Mouse (Mus musculus) skeletal muscle tissue, adult 2 months (tissue): ENCODE measurements at regions not wholly inside any gene's neighbourhood (a gene's known extent, or its start where the extent isn't known, plus 50 kb on each side); places are given as distances from the start of the nearest gene placed in this dataset.

ENCODE experiments used
- DNase-seq: peaks from one replicate; pipeline ENCODE4 v3.0.0-alpha.2; 2012; ENCODE audit warnings: low read depth, low spot score

DNA sequence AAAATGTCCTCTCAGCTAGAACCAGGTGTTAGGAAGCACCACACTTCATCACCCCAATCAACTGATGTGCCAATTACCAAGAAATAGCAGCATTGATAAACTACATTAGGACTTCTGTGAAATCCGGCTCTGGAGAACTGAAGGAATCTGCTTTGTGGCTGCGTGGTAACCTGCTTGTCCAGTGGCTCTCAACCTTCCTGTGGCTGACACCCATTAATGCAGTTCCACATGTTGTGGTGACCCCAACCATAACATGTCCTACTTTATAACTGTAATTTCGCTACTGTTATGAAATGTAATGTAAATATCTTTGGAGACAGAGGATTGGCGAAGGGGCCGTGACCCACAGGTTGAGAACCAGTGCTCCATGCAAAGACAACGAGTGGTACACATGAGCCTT, 136.7 kb downstream of the Gm11011 start:
- no peak for DNase-seq

DNA sequence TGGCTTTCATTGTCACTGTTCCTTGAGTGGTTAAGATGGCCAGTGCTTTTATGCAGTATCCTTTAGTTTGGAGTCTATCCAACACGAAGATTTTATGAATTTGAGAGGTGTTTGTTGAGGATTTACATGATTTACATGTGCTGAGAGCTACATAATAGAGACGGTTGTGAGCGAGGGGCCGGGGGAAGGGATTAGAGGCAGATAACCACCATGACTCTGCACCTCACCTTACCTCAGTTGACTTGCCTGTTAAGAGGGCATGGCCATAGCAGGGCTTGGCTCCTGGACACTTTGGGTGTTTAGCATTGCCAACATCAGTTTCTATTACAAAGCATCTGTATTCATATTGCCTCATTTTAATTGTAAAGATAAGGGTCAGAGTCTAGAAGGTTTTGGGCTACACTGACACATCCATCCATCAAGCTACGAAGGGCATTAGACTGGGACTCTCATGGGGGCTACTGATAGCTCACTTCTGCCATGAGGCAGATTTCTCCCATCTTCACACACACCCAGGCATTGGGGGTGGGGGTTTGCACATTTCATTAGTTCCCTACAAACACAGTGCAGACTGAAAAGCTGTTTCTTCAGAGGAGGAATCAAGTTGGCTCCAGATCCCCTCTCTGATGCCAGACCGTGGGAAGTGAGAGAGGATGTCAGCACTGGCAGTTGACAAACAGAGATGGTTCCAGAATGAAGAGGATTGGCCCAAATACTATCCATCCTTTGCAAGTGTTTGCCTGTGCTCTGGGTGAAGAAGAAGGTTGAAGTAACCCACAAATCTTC, 139.9 kb downstream of the Gm11011 start:
- DNase-seq, result no peak

DNA sequence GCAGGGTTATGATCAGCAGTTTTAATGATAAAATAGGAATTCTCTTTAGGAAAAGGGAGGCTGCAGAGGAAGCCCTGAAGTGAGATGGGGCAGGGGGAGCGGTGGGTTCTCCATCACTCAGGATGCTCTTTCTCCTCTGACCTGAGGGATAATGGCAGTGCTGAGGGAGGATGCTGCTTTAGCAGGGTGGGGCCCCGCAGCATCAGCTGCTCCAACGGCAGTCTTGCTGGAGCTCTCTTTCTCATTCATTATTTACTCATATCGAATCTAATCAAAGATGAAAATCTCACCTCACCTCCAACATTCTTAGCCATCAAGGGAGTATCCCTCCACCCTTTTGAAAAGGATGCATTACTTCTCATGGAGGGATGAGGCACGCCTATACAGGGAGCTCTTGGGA, 141.7 kb downstream of the Gm11011 start:
- DNase-seq, result no peak

DNA sequence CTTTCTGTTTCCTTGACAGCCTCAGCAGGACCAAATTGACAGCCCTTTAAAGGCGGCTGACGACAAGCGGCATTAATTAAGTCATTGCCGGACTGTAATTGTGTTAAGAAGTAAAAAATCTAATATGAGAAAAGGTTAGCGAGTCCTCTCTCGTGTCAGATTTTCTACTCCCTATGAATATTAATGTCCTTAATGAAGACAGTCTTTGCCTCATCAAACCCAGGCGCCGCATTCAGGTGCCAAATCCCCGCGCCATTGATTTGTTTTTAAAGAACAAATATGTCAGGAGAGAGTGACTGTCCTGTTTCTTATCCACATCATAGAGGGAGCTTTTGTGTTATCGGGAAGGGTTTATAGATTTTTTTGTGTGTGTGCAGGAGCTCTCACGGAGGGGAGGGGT, 142.2 kb downstream of the Gm11011 start:
- no peak for DNase-seq

DNA sequence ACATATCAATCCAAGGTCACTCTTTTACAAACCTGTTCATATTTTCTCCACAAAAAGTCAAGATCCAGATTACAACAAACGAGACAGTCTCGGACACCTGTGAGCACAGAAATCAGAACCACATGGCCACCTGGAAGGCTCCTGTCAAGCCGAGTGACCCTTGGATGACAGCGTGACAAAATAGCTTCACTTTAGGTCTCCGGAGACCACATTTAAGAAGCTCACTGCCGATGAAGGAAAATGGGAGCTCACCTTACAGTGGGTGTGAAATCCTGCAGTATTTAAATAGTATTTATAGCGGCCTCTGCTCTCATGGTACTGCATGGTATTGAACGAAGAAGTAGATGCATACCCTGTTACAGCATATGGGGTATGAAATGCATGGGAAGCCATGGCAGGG, 144.3 kb downstream of the Gm11011 start:
- no peak for DNase-seq

DNA sequence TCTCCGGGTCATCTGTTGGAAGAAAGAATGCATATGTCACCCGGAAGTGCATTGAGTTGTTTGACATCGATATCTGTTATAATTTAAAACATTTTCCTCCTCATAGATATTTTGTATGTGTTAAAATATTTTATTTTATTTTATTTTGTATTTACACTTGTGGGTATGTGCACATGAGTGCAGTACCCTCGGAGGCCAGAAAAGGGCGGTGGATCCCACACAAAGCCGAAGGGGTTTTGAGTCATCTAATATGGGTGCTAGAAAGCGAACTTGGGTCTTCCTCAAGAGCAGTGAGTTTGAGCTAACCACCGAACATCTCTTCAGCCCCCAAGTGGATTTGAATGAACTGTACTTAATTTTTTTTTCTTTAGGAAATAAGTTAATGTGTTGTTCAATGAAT, 156.0 kb downstream of the Gm11011 start:
- no peak for DNase-seq

DNA sequence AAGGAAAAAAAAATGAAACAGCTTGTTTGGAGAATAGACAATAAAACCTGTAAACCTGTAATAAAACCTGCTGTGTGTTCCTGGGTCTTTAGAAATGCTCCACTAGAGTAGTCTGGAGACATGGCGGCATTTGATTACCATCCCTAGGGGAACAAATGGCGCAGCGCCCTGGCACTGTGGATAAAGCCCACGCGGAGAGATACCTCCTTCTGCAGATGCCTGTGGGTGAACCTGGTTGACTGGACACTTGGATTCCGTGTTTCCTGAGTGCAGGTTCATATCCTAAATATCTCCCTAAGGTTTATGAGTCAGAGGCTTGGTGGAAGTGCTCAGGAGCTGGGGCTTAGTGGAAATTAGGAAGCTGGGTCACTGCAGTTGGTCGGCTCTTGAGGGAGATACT, 158.1 kb downstream of the Gm11011 start:
- DNase-seq, result no peak

DNA sequence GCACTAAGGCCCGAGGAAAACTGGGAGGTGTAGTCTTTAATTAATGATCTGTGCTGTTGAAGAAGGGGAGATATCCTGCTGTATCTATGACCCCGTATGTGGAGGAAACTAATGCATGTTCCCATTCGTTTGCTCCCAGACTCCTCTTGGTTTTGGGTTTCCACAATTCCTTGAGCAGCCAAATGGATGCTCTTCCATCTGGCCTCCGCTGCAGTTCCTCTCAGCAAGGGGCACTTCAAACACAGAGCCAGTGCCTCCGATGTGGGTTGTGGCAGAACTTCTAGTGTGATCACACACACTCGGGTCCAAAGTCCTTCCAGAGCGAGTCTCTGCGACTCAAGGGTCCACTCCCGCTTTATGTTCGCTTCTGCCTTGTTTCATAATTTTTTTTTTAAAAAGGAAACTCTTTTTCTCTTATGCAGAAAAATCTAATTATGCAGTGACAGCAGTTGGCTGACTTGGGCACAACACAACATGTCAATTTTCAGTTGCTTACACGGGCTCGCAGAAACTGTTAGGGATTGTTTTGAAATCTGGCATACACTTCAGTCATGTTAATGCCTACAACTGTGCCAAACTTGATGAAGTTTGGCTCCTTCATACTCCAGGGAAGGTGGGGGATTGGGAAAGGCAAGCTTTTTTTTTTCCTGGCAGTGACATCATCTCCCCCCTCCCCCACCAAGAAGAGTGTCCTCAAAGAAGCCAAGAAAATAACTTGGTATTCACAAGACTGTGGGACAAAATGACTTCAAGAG, 163.2 kb downstream of the Gm11011 start:
- peak; percentile 24 for DNase-seq

DNA sequence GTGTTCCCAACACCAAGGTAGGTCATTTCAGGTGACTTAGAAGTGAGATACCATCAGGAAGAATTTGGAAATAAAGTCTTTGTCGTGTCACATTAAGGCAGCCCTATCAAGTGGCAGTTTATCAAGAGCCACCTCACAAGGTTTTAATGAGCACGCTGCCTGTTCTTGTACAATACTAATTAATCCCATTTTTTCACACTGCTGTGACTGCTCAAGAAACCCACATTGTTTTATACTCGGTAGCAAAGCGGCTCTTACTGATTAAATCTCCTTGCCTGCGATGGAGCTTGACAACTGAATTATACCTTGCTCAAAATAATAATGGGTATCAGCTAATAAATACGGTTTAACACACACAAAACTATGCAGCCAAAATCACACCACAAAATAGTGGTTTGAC, 175.2 kb downstream of the Gm11011 start:
- DNase-seq, result no peak

DNA sequence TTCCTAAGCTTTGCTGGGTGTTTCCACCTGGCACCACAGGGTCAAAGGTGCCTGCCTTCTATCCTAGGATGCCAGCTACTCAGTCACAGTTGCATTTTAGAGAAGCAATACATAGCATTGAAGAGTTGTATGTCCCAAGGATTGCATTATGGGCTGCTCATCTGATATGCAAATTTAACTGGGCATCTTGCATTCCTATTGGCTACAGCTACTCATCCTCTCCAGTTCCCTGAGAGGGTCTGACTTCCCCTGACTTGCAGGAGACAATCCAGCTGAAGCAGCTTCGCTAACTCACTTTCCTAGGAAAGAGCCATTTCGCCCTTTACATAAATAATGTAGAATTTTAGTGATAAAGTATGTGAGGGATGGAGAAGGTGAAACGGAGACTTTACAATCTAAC, 177.5 kb downstream of the Gm11011 start:
- no peak for DNase-seq

DNA sequence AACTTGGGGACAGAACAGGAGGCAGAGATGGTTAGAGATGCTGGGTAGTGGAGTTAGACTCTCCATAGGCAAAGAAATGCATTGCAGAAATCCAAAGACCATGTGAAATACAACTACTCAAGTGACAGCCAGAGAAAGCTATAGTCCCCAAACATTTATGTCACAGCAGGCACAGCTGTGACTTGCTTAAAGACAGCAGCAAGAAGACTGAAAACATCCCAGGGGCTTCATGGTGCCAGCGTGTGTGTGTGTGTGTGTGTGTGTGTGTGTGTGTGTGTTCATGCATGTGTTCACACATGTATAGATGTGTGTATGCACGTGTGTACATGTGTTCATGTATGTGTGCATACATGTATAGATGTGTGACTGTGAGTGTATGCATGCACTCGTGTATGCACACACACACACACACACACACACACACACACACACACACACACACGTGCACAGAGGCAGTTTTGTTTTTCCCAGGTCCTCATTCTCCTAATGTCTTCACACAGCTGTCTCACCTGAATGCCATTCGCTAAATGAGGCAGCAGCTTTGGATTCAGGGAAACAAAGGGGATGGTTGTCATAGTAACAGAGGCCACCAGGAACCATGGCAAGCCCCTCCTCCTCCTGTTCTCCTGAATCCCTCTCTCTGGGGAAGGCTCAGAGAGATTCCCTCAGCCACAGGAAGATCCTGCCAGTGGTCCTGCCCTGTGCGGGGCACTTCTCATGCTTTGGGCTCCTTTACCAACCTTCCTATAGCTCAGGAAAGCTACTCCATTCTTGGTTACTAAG, 182.4 kb downstream of the Gm11011 start:
- DNase-seq, result no peak

DNA sequence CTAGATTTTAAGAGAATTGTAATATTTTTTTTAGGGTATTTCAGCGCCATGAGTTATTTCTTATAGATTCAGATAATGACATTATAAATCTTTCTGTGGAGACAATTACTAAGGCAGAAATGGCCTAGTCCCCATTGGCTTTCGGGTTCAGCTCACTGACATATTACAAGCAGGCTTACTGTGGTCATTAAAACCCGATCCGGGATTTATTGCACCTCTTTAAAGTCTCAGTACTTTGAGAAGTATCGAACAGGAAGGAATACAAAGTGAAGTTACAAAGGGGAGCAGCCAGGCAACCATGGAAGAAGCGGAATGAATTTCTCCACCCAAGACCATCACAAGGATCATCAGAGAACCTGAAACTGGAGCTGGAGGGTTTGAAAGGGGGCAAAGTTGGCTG, 189.8 kb downstream of the Gm11011 start:
- no peak for DNase-seq

DNA sequence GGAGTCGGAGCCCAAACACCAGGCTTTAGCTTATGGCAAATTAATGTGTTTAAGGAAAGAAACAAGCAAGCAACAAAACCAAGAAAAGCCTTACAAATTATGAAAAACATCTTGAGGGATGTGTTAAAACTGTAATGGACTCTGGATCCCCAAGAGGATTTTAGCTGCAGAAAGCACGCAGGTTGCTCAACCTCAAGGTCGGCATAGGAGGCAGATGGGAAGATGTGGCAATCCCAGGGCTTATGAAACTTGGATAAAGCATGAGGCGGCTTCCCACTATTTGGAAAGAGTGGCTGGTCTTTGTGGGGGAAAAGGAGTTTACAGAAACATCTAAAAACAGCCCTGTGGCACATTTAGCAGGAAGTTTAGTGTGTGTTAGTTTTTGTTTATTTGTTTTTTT, 190.5 kb downstream of the Gm11011 start:
- DNase-seq, result peak; percentile 52

DNA sequence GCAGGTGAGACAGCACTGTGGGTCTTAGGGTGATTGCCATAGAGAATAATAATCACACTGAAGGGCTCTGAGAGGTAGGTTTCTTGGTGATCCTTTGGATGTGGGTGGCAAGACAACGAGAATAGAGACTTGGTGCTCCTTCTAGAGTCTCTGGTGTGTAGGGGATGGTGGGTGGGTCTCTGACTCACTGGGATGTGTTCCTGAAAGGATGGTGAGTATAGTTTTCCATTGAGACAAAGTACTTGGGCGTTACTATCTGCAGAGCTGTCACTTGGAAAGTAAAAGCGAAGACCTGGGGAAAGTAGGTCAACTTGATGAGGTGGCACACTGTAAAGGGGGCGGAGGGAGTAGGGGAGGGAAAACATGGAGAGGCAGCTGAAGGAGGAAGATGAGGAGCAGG, 191.3 kb downstream of the Gm11011 start:
- no peak for DNase-seq

DNA sequence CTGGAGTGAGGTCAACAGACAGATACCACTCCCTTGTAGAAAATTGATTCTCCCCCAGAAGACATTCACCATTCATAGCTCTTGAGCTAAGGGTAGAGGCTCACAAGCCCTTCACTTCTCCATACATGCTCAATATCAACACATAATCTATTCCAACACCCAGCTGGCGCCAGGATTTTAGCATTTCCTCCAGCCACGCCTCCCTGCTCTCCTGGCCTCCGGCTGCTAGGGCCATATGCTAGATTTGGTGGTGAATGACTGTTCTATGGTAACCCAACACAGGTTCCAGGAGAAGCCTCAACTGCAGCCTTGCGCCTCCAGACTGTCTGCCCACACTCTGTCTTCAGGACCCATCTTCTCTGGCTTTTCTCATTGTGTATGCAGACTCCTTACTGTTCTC, 197.9 kb downstream of the Gm11011 start:
- DNase-seq, result no peak

DNA sequence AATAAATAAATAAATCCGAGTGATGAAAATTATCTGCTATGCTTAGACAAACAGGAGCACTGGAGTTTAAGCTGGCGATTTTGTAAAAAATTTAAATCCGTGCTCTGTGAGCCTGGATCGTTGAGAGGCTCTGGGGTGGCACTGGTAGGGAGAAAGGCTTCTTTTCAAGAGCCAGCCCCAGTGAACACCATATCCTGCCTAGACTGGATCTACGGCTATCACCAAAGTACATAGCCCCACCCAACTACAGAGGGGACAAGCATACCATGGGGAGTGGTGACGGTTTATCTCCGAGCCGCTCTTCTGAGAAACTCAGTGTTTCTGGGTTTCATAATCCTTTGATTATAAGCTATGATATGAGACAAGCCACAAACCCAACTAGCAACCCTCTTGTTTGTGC, 199.0 kb downstream of the Gm11011 start:
- DNase-seq, result no peak

DNA sequence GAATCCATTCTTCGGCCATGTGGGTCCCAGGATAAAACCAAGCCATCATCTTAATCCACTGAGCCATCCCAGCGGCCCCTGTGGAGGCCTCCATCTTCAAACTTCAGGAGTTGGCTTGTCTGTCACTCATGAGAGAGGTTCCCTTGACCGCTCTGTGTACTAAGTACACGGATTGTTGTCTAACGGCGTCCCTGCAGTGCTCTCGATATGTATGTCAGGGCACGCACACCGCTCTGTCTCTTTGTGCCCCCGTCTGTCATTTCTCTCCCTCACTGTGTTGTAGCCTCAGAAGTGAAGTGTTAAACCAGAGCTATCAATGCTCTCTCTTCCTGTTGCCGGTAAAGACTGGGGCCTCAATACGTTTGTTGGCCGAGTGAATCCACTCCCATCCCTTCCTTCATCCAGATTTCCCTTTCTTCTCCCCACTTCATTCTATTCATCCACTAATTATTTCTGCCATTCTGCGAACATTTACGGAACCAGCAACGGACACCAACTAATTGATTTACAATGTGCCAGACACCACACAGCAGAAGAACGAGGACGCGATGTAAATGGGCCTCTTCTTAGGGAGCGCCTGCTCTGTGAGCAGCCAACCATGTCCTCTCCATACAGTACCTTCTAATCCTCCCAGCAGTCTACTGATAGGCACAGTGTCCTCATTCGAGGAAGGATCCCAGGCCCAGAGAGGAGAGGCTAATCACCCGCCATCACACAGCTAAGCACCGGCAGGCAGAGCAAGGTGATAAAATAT, 199.6 kb downstream of the Gm11011 start:
- no peak for DNase-seq

DNA sequence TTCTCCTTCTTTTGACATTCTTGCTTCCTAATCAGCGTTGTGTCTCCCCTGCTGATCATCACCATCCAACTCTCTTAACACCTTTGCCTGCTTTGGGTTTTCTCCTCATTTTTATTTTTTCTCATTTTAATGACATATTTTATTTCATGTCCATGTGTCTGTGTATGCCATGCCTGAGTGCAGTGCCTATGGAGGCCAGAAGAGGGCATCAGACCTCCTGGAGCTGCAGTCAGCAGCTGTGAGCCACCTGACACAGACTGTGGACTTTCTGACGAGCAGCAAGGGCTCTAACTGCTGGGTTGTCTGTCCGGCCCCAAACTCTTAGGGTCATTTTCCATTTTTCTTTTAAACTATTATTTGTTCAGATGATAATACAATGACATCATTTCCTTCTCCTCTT, 203.8 kb downstream of the Gm11011 start:
- DNase-seq, result no peak

DNA sequence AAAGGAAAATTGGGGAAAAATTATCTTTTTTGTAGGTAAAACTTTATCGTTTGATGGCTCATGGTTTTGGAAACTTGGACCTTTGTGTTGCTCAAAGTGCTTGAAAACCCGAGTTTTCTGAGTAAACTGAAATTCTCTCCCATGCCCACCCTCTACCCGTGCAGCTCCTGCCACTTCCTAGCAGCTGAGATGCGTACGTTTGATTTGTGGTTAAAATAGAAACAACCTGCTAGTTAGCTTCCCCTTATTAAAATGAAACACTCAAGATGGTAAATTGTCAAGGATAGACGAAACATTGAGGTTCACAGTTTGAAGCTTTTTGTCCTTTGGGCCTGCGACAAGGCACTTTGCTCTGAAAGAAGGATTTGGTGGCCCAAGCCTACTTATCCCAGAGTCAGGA, 214.5 kb downstream of the Gm11011 start:
- DNase-seq, result no peak

DNA sequence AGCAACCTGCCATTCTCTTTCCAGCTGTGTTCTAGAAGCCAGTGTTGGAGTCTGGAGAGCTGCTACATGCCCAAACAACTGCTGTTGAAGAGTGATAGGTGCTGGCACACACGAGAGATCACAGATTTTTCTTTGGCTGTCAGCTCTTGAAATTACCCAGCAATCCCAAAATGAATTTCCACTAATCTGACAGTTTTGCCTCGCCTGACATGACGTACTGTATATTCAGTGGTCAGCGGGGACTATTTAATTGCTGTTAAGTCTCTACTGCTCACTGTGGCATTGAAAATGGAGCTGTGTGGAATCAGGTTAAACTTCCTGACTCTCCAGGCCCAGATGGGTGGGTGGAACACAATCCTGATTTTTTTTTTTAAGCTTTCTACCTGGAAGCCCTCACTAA, 222.5 kb downstream of the Gm11011 start:
- no peak for DNase-seq

DNA sequence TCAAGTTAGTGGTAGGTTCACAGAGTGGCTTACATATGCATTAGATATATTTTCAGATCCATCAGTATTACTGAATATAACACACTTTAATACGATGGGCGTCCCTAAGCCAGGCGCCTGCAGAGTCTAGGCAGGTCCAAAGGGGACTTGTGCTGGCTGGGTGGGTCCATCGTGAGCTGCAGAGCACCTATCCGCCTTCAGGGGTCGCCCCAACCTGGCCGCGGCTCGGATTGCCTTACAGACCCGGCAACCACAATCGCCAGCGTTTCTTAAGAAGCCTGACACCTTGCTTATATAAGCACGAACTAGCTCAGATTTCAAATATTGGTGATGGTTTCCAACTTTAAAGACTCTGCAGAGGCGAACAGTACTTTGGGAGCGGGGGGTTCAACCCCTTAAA, 227.3 kb downstream of the Gm11011 start:
- no peak for DNase-seq

DNA sequence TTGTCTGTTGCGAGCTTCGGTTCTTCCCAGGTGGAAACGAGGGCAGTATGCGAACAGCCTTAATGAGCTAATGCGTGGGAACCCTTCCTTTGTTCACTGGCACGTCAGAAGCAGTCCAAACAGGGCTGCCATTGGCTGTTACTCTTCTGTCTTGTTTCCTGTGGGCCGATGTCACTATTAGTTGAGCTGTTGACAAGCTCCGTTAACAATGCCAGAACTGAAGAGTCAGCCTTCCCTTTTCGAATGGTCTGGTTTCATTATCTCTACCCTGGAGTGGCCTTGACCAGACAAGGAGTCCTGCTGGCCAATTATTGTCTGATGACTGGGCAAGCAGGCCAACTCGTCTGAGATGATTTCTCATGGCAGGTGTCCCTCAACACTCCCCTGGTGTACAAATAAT, 230.1 kb downstream of the Gm11011 start:
- DNase-seq, result no peak
